Mouse (Mus musculus) stomach, postnatal 0 days (tissue): Measurements from ENCODE around the gene Pde9a.

Source experiments
- CTCF ChIP-seq: IDR thresholded peaks from 2 replicates; pipeline ENCODE4 v1.5.1; 2016; ENCODE audit warnings: antibody characterized with exemption, low read depth, mild to moderate bottlenecking, moderate library complexity
- EP300 ChIP-seq: optimal IDR thresholded peaks from 2 replicates; pipeline ENCODE3; 2016; ENCODE audit warnings: antibody characterized with exemption

GRCm38 (mm10) chr17:31500908-31501307 is 114.9 kb downstream of the Pde9a start:
- peak; percentile 54 for TF ChIP-seq CTCF
- TF ChIP-seq EP300, result no peak
